Mouse (Mus musculus): ENCODE data around the gene Tmem100. TPM values are rescaled to one million over a fixed set of nuclear protein-coding genes. Genes with fewer than 3 reads are reported as not detected.

The Tmem100 gene
- polyA plus RNA-seq, 1 experiment: not detected

GRCm38 (mm10) chr11:90052785-90053184, 22.6 kb downstream of the Tmem100 start:
- no peak overlapping the region for H3K27ac ChIP-seq (ENCODE audit: insufficient read depth, low read depth, low read length)
- TF ChIP-seq CTCF (IDR thresholded peaks at IDR 0.05; ENCODE audit: low read depth, low read length): no peak
- TF ChIP-seq POLR2A (IDR thresholded peaks at IDR 0.05; ENCODE audit: borderline replicate concordance, low read depth, low read length): no peak
- no peak overlapping the region for H3K4me3 ChIP-seq (ENCODE audit: insufficient read depth, low read length)
- H3K4me1 ChIP-seq (ENCODE audit: control insufficient read depth, insufficient read depth, low read length): no peaks in the 10 kb centered on the region

- H3K4me3 ChIP-seq (ENCODE audit: insufficient read depth, low read length): no peak overlapping the region
- no peaks in the 10 kb centered on the region for H3K4me1 ChIP-seq (ENCODE audit: control insufficient read depth, insufficient read depth, low read length)
- no peak for TF ChIP-seq CTCF (IDR thresholded peaks at IDR 0.05; ENCODE audit: low read depth, low read length)
- no peak for TF ChIP-seq POLR2A (IDR thresholded peaks at IDR 0.05; ENCODE audit: borderline replicate concordance, low read depth, low read length)
- H3K27ac ChIP-seq (ENCODE audit: insufficient read depth, low read depth, low read length): no peak overlapping the region
These were observed 23.7 kb downstream of the Tmem100 start for GRCm38 (mm10) chr11:90053820-90054219.

GRCm38 (mm10) chr11:90054401-90054800, 24.3 kb downstream of the Tmem100 start:
- TF ChIP-seq CTCF (IDR thresholded peaks at IDR 0.05; ENCODE audit: low read depth, low read length): no peak
- TF ChIP-seq POLR2A (IDR thresholded peaks at IDR 0.05; ENCODE audit: borderline replicate concordance, low read depth, low read length): no peak
- Histone ChIP-seq H3K4me1 (ENCODE audit: control insufficient read depth, insufficient read depth, low read length) (no peaks in the 10 kb centered on the region), H3K4me3 (ENCODE audit: insufficient read depth, low read length) (no peak overlapping the region), H3K27ac (ENCODE audit: insufficient read depth, low read depth, low read length) (no peak overlapping the region)

- H3K27ac ChIP-seq (ENCODE audit: insufficient read depth, low read depth, low read length): no peak overlapping the region
- no peaks in the 10 kb centered on the region for H3K4me1 ChIP-seq (ENCODE audit: control insufficient read depth, insufficient read depth, low read length)
- H3K4me3 ChIP-seq (ENCODE audit: insufficient read depth, low read length): no peak overlapping the region
- no peak for TF ChIP-seq CTCF (IDR thresholded peaks at IDR 0.05; ENCODE audit: low read depth, low read length)
- TF ChIP-seq POLR2A (IDR thresholded peaks at IDR 0.05; ENCODE audit: borderline replicate concordance, low read depth, low read length): no peak
These were observed 26.9 kb downstream of the Tmem100 start for GRCm38 (mm10) chr11:90057070-90057469.

- no peak overlapping the region for H3K27ac ChIP-seq (ENCODE audit: insufficient read depth, low read depth, low read length)
- TF ChIP-seq POLR2A (IDR thresholded peaks at IDR 0.05; ENCODE audit: borderline replicate concordance, low read depth, low read length) (no peak), CTCF (IDR thresholded peaks at IDR 0.05; ENCODE audit: low read depth, low read length) (no peak)
- H3K4me3 ChIP-seq (ENCODE audit: insufficient read depth, low read length): no peak overlapping the region
- H3K4me1 ChIP-seq (ENCODE audit: control insufficient read depth, insufficient read depth, low read length): no peaks in the 10 kb centered on the region
These were observed 29.1 kb downstream of the Tmem100 start for GRCm38 (mm10) chr11:90059241-90059640.

- Histone ChIP-seq H3K27ac (ENCODE audit: insufficient read depth, low read depth, low read length) (no peak overlapping the region), H3K4me1 (ENCODE audit: control insufficient read depth, insufficient read depth, low read length) (no peaks in the 10 kb centered on the region), H3K4me3 (ENCODE audit: insufficient read depth, low read length) (no peak overlapping the region)
- TF ChIP-seq CTCF (IDR thresholded peaks at IDR 0.05; ENCODE audit: low read depth, low read length) (no peak), POLR2A (IDR thresholded peaks at IDR 0.05; ENCODE audit: borderline replicate concordance, low read depth, low read length) (no peak)
These were observed 32.5 kb downstream of the Tmem100 start for GRCm38 (mm10) chr11:90062657-90063056.

GRCm38 (mm10) chr11:90066405-90067250, 36.5 kb downstream of the Tmem100 start:
- H3K4me1 ChIP-seq (ENCODE audit: control insufficient read depth, insufficient read depth, low read length): no peaks in the 10 kb centered on the region
- H3K4me3 ChIP-seq (ENCODE audit: insufficient read depth, low read length): no peak overlapping the region
- TF ChIP-seq POLR2A (IDR thresholded peaks at IDR 0.05; ENCODE audit: borderline replicate concordance, low read depth, low read length) (no peak), CTCF (IDR thresholded peaks at IDR 0.05; ENCODE audit: low read depth, low read length) (no peak)
- no peak overlapping the region for H3K27ac ChIP-seq (ENCODE audit: insufficient read depth, low read depth, low read length)

- Histone ChIP-seq H3K4me1 (ENCODE audit: control insufficient read depth, insufficient read depth, low read length) (no peaks in the 10 kb centered on the region), H3K4me3 (ENCODE audit: insufficient read depth, low read length) (no peak overlapping the region), H3K27ac (ENCODE audit: insufficient read depth, low read depth, low read length) (no peak overlapping the region)
- TF ChIP-seq CTCF (IDR thresholded peaks at IDR 0.05; ENCODE audit: low read depth, low read length): no peak
- no peak for TF ChIP-seq POLR2A (IDR thresholded peaks at IDR 0.05; ENCODE audit: borderline replicate concordance, low read depth, low read length)
These were observed 41.6 kb downstream of the Tmem100 start for GRCm38 (mm10) chr11:90071747-90072146.

- TF ChIP-seq POLR2A (IDR thresholded peaks at IDR 0.05; ENCODE audit: borderline replicate concordance, low read depth, low read length): no peak
- TF ChIP-seq CTCF (IDR thresholded peaks at IDR 0.05; ENCODE audit: low read depth, low read length): no peak
- Histone ChIP-seq H3K27ac (ENCODE audit: insufficient read depth, low read depth, low read length) (no peak overlapping the region), H3K4me1 (ENCODE audit: control insufficient read depth, insufficient read depth, low read length) (no peaks in the 10 kb centered on the region), H3K4me3 (ENCODE audit: insufficient read depth, low read length) (no peak overlapping the region)
These were observed 43.1 kb downstream of the Tmem100 start for GRCm38 (mm10) chr11:90073201-90073600.

GRCm38 (mm10) chr11:90076666-90077065, 46.5 kb downstream of the Tmem100 start:
- Histone ChIP-seq H3K4me3 (ENCODE audit: insufficient read depth, low read length) (no peak overlapping the region), H3K27ac (ENCODE audit: insufficient read depth, low read depth, low read length) (no peak overlapping the region), H3K4me1 (ENCODE audit: control insufficient read depth, insufficient read depth, low read length) (no peaks in the 10 kb centered on the region)
- no peak for TF ChIP-seq POLR2A (IDR thresholded peaks at IDR 0.05; ENCODE audit: borderline replicate concordance, low read depth, low read length)
- TF ChIP-seq CTCF (IDR thresholded peaks at IDR 0.05; ENCODE audit: low read depth, low read length): no peak

Data from bone marrow macrophage, adult 2 months (primary cell).